Mouse (Mus musculus) B cell, adult 2 months (primary cell): ENCODE data around the gene Rbm15b.

Experiments used
- DNase-seq, 2 experiments: peaks; one replicate each; pipeline ENCODE4 v3.0.0; 2022

Gene Rbm15b

DNA sequence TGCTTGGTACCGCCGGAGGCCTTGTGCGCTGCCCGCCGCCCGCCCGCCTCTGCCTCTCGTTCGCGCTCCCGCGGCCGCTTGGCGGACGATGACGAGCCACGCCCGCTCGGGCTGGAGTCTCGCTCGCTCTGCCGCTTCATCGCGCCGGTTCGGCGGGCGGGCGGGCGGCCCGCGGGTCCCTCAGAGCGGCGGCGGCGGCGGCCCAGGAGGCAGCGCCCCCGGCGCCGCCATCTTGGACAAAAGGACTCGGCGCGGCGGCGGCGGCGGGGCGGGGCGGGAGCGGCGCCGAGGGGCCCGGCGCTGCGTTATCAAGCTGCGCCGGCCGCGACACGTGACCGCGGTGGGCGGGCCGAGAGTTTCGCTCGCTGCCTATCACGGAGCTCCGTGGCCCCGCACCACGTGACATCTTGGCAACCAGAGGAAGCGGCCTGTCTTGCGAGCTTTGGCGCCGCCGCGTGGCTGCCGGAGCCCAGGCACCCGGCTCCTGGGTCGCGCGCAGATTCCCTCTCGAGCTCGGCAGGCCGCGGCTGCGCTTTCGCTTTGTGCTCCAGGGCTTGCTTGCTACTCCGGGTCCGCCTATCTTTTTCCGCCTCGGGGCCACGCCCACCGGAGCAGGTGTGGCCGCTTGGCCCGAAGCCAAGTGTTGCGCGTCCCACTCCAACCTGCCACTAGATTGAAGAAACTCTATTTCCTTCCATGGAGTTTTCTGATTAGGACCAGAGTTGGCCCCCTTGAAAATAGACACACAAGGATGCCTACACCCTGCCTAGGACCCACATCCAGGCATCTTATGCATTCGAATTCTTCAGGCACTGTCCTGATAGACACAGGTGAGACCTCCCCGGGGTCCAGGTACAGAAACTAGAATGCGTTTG, at the start of gene Rbm15b:
Gene Rbm15b, minus strand, starts transcription at position 601 of the 875 bp plus-strand sequence.
- peak; percentile 97 for DNase-seq

DNA sequence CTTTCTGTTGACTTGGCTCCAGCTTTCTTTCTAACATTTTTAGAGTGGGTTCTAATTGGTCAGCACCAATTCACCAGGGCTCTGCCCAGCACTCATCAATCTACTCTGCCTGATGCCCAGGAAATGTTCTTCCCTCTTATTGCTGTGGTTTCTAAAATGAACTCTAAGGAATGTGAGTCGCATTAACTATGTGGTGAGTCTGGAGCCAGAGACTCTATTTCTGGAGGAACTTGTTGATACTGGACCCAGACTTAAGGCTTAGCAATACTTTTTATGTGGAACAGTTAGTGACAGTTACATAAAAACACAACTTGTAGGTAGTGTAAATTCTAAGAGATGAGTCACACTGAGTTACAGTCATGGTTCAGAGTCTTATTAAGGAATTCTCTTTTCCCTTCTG, 47.8 kb upstream of the Rbm15b start:
- DNase-seq: no peak

DNA sequence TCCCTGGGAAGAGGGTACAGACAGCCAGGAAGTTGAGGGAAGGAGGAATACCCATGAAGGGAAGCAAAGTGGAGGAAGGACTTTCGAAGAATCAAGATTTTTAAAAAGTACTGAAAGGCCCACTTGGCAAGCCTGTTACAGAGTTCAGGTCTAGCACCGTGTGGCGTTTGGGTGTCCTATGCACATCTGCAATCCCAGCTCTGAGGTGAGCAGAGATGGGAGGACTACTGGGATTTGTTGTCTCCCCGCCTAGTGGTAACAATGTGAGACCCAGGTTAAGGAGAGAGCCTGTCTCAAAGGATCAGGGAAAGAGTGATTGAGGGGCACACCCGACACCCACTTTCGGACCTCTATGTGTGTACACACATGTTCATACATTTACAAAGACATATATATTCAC, 27.6 kb upstream of the Rbm15b start:
- no peak for DNase-seq

DNA sequence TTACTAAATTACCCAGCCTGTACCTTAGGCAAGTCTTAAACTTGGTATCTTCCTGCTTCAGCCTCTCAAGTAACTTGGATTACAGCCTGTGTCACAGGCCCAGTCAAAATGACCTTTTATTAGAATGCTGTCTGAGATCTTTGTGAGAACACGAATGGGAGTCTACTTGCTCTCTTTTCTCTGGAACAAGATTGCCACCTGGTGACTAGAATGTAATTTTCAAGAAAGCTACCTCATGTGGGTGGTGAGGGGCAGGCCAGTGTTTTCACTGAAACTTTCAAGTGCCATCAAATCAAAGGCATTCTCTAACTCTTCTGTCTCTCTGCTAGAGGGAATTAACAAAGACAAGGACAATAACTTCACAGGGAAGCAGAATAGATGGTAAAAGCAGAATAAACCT, 26.5 kb upstream of the Rbm15b start:
- DNase-seq: no peak

DNA sequence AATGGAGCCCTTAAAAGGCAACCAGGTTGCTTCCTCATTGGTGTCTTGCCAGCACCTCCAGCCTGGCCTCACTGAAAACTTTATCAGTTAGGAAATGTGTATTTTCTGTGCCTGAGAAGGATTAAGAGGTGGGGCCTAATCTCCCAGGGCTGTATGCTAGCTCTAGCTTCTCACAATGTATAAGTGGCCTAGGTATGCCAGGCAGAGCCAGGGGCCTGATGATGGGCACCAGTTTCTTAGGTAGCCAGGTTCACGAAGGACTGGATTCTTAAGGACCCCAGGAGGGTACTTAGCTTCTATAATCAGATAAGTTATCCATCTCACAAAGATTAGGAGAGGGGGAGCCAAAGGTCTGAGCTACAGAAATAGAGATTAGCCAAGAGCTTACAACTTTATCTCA, 24.4 kb upstream of the Rbm15b start:
- no peak for DNase-seq

DNA sequence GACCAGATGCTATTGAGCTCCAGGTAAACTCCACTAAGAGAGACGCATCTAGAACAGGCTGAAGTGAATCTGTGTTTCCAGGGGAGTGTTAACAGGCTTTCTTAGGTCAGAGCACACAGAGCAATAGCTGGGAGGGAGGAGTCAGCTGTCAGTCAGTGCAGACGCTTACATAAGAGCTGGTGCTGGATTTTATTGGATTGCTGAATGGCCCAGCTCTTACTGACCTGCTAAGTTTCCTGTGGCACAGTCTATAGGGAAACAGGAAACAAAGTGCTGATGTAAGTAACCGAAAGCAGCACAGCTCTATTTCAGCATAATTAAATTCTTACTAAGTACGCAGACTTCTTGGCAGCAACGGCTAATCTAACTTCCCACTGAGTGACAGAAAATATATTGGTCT, 21.5 kb upstream of the Rbm15b start:
- no peak for DNase-seq

DNA sequence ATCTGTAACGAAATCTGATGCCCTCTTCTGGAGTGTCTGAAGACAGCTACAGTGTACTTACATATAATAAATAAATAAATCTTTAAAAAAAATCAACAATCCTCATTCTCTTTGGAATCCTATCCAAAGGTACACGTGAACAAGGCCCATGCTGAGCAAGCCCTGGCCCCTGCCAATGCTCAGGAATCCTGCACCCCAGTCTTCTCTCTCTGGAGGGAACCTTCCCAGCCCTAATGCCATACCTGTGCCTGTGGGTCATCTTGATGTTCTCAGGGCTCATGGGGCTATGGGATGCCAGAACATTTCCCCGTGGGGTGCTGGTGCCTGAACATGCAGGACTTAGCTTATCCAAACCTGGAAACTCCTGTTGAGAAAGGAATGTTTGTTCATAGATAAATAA, 20.9 kb upstream of the Rbm15b start:
- DNase-seq: no peak

DNA sequence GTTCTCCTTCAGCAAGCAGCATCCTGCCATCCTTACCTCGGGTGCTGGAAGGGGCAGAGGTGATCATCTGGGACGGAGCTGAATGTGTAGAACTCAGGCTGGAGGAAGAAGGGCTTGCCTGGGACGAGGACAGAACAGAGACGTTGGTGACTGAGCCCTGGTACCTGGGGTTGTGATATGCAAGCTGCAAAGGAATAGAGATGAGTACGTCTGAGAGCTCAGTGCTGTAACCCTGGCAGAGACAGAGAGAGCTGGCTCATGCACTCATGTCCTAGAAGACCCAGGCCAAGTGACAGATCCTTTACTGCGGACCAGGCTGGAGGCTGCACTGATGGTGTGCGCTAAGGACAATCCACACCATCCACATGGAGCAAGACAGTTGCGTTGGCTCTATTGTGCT, 19.4 kb upstream of the Rbm15b start:
- DNase-seq: no peak

DNA sequence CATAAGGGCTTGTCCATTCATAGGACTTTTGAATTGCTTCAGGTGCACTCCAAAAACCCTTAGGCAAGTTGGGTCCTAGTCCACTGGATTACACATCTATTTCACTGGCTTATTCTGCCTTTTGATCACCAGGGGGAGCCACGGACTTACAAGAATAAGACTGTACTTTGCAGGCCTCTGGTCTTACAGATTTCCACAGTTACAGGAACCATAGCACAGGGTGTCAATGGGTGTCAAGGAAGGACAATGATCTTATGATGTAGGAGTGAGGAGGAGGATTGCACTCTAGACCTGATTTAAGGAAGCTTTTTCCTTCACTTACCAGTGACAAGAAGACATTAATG, 16.5 kb upstream of the Rbm15b start:
- peak; percentile 54 to 63 for DNase-seq

DNA sequence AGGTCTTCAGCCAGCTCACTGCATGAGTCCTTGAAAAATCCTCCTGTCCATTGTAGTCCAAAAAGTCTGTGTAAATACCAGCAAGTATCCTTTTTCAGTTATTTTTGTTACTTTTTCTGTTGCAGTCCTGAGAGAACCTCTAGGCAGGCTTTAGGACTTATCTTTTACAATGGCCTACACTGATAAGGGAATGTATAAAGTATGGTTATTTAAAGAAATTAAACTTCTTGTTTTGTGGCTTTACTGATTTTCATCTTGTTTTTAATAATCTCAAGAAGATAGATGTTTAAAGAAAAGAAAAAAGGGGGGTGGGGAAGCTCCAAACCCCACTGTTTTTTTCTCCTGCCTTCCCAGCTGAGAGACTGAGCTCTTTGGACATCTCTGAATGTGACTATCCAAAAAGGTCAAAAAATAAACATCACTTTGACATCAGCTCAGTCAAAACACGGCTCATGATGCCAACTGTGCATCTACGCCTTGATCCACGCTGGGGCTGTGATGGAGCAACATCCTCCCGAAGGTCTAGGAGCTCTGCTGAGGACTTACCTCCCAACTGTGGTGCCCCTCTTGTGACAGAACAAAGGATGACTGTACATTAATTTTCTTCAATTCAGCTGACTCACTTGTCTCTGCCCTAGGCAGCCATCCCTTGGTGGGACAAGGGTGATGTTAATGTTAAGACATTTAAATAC, 16.0 kb upstream of the Rbm15b start:
- no peak for DNase-seq

DNA sequence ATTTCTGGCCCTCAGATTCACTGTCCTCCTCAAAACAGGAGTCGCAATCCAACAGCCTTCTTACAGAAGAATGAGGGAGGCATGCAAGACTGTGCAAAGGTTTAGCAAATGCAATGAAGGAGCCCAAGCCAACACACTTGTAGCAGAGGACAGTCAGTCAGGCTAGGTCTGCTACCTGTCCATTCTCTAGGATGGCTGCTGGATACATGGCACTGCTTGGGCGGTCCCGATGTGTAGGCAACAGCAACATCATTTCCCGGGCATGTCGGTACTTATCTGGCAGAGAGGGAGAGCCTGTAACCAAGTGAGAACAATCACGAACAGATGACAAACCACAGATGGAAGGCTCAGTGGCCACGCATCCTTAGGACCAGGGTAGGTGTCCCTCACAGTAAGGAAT, 14.4 kb upstream of the Rbm15b start:
- DNase-seq: no peak

DNA sequence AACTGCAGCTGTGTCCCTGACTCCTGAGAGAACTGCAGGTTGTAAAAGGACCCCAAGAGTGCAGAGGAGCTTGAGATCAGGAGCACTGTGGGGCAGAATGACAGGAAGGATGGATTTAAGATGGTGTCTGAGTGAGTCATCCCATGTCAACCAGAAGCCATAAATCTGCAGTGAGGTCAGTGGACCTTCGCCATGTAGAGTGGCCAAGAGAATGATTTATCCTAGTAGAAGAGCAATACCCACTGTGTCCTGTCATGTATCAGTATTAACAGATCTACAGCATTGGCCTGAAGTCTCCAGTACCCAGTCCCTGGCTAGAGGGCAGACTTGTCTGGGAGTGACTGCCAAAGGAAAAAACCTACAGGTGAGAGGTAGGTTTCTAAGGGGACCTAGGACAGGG, 11.7 kb upstream of the Rbm15b start:
- DNase-seq: no peak

DNA sequence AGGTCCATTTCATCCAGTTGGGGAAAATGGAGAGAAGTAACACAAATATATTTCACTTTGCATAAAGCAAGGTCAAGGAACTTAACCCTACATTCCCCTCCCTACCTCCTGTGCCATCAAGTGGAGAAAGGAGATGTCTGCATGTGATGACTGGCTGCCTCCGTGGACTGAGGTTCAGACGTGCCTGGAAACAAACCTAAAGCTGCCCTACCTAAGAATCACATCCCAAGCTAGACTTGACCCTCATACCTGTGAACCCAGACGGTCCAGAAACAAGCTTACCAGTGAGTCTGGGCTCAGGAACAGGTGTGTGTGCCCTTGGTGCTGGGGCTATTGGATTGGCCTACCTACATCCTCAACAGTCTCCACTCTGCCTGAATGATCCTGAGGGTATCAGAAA, 6.1 kb upstream of the Rbm15b start:
- no peak for DNase-seq

DNA sequence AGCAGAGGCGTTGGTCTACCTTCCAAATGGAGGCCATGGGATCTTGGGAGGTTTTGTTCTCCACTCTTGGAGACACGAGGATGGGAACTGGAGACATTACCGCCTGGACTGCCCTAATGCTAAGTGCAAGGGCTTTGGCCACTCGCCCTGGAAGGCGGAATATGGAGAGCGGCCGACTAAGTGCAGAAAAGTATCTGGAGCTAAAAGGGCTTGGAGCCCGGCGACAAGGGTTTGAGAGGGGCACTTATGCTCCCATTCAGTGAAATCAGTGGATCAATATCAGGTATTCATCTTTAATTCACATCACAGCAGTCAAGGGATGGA, 5.3 kb upstream of the Rbm15b start:
- DNase-seq: no peak

DNA sequence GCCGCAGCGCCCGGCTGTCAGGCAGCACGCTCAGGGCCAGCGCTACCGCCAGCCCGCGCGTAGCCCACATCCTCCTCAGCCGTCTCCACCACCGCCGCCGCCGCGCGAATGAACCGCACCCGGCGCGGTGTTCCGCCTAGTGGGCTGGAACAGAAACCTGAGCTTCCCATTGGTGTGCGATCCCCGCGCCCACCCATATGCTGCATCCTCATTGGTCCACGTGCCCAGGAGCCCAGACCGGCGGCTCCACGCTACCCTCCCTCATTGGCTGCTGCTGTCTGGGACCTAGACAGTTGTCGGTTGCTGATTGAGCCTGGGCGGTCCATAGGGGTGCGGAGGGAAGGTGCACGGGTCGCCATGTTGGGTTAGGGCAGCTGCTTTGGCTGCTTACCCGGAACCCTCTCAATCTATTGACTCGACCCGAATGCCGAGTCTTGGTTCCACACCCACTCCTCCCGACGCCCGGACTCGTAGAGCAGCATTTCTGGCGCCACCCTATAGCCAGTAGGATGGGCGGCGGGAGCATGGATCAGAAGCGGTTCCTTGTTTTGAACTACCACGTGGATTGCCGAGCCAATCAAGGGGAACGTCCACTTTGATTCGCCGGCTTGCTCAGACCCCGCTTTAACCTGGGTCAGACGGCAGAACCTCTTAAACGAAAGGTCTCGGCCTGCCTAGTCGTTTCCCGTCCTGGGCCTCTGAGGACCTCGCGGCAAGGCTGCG, 4.8 kb upstream of the Rbm15b start, which contains the start of gene Manf:
Gene Manf, minus strand, starts transcription at position 151 of the 723 bp plus-strand sequence.
- peak; percentile 95 to 96 for DNase-seq

DNA sequence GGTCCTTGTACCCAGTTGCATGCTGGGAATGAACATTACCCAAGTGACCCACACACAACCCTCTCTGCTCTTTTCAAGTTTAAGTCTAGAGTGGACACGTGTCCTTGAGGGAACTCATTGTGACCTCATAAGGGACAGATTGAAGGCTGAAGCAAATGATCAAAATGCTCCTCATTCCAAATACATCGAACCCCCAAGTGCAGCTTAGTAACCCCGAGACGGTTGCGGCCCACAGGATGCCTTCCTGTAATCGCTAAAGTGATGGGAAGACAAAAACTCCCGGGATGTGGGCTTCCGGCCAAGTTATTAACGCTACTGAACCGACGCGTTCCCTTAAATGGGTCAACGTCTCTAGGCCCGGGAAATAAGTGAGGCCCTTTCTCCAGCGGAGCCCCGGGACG, 4.1 kb upstream of the Rbm15b start:
- DNase-seq: no peak

DNA sequence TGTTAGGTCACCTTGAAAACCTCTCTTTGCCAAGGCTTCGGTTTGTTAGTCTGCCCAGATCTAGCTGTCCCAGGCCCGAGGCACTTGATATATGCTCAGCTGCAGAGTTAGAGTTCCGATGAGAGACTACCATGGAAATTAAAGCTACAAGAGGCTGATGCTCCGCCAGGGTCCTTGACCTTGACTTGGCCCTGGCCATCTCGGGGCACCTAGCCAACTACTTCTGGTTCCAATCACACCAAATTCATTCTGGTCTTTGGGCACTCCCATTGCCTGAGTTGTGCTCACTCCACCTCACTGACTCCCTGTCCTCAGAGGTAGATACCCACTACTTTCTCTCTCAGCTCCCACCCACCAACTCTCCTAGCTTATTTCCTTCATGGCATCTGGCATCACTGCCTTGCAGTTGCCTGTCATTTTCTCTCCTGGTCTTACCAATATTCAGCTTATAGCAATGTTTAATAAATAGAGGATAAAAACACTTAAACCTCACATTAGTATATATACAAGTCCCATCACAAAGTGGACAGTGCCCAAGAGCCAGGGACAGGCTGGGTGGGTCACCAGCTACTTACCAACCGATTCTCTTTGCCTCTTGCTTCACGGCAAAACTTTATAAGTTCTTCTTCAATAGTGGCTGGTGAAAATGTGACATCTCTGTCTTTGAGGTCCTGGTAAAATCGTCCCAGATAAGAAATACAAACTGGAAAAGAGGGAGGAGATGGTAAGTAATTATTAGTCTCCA, 3.4 kb upstream of the Rbm15b start:
- no peak for DNase-seq

DNA sequence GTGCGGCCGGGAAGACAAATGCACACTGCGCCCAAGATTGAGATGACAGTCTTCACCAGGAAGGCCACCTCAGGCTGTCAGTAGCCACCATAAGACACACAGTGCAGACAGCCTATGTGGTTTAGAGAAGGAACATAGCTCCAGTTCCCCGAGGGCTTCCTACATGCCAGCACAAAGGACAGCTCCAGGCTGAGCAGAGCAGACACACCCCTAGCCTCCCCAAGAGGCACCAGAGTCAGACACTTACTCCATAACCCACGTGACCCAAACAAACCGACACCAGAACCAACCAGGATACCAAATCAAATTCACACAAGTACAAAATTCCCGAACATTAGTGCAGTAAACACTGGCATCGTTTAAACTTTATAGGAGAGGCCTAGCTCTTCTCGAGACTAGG, 2.1 kb upstream of the Rbm15b start:
- DNase-seq: no peak

DNA sequence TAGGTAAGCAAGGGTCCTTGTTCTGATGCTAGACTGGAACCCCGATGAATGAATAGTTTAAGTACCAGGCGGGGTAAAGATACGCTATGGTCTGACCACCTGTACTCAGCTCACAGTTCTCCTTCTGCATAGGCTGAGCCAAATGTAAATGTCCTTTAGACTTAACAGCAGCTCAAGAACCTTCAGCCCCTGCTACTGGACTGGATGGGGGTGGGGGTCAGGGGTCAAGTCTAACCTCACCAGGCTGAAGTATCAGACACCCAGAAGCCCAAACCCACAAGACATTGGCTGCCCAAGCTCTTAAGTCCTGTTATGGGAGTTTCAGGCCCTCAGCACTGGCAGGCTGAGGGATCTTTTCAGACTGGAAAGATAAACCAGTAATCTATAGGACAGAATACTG, 1.1 kb upstream of the Rbm15b start:
- no peak for DNase-seq

DNA sequence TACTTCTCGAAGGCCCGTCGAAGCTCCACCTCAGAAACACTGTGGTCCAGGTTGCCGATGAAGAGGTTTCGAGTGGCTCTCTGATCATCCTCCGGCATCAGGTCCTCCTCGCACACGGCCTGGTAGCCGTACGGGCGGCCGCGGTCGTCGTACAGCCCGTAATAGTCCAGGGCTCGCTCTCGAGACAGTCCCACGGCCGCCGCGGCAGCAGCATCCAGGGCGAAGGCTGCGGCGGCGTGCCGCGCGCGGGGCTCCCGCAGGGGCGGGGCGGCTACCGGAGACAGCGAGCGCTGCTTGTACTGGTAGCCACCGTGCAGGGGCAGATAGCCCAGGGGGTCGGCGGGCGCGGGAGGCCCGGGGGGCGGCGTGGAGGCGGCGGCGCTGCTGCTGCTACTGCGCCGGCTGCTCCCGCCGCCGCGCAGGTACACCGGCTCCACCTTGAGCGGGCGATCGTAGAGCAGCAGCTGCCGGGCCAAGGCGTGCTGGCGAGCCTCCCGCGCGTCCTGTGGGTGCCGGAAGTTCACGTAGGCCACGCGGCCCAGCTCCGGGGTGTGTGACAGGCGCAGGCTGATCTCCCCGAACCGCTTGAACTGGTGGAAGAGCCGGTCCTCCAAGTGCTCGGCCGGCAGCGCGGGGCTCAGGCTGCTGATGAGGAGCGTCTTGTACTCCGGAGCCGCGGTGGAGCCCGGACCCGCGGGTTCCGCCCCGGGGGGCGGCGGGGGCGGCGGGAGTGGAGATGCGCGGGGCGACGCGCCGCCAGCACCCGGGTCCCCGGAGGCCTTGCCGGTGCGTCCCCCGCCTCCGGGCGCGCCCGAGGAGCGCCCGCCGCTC, 1.1 kb downstream of the Rbm15b start:
- peak; percentile 59 to 63 for DNase-seq

DNA sequence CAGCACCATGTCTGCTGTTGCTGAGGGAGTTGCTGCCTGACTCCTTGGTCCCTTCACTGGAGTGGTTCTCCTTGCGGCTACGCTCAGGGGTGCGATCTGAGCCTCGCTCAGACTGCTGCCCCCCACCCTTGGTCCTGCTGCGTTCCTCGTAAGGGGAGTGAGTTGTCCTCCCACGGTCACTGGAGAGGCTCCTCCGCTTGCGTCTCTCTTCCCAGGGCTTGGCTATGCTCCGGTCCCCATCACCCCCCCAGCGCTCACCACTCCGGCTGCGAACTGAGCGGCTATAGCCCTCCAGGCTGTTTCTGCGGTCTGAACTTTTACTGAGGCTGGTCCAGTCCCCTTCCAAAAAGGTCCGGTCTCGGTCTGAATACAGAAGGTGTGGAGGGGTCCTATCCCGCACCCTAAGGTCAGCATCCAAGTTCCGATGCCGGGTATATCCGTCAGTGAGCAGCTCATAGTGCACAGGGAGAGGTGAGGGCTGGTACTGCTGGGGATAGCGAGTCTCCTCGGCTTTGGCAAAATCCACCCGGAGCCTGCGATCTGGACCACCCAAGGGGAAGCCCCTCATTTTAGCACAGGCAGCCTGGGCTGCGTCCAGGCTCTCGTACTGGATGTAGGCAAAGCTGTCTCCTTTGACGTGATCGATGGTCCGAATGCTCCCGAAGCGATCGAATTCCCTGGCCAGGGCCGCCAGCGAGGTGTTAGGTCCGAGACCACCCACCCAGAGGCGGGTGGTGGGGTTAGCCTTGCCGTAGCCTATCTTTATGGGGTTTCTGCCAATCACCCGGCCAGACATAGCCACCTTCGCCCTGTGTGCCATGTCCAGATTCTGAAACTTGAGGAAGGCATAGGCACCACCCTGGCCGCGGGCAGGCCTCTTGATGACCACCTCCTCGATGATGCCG, 2.0 kb downstream of the Rbm15b start:
- no peak for DNase-seq
